ENCODE assay signal across 8 mouse cellular contexts in the genomic region with DNA sequence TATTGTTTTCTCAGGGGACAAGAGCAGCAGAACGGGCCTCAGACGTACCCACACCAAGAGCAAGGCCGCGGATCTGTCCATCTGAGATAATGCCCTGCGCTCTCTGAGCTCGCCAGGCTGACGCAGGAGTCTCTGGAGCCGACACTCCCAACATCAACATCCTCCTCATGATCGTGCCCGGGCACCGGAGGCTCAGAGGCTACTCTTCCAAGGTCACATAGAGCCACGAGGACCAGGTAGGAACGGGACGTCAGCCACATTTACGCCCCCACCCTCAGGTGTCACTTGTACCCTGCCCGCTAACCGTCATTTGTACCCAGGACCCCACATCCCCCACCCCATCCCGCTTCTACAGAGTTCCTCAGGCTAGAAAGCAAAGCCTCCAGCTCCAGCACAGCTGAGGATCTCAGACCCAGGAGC. TPM values are rescaled to one million over a fixed set of nuclear protein-coding genes. Genes with fewer than 3 reads are reported as not detected.
DNase-seq lines count a peak whose midpoint lies in the region; ATAC-seq and TF ChIP-seq lines count a peak whose summit lies in the region.

No protein-coding gene starts in this region.

- under 1% methylated on average over 18 of the region's 18 CpGs for WGBS in heart, embryonic 11.5 days (ENCODE audit: insufficient replicate concordance)
- 0% methylated on average over 14 of the region's 18 CpGs for WGBS in embryonic facial prominence, embryonic 14.5 days
- WGBS in kidney, embryonic 16.5 days: under 1% methylated on average over 18 of the region's 18 CpGs
- under 1% methylated on average over 18 of the region's 18 CpGs for WGBS in stomach, embryonic 16.5 days

- intact Hi-C loops in heart, postnatal 36 days (cut with DNase I): no loop called here

- no peaks in the 10 kb centered on the region; the same call in 1 of the 2 replicates for H3K36me3 ChIP-seq in heart, embryonic 11.5 days (ENCODE audit: control insufficient read depth, insufficient read depth, low read length)
- H3K36me3 ChIP-seq in E14TG2a.4 (ENCODE audit: insufficient read depth, low read length): peaks cover 44% of the 10 kb centered on the region
- peaks cover 15% of the 10 kb centered on the region; the same call in 1 of the 2 replicates for H3K36me3 ChIP-seq in embryonic facial prominence, embryonic 14.5 days (ENCODE audit: control insufficient read depth, insufficient read depth, low read length)
- no peaks in the 10 kb centered on the region for H3K36me3 ChIP-seq in kidney, embryonic 16.5 days (ENCODE audit: insufficient read depth, low read length)
- no peaks in the 10 kb centered on the region for H3K36me3 ChIP-seq in stomach, embryonic 16.5 days (ENCODE audit: control insufficient read depth, insufficient read depth, low read length)

- peaks cover 28% of the 10 kb centered on the region for H3K4me1 ChIP-seq in heart, embryonic 11.5 days (ENCODE audit: control insufficient read depth, insufficient read depth, low read length)
- peaks cover 64% of the 10 kb centered on the region for H3K4me1 ChIP-seq in E14TG2a.4 (replicated peaks; ENCODE audit: low read depth, low read length)
- H3K4me1 ChIP-seq in embryonic facial prominence, embryonic 14.5 days (ENCODE audit: control insufficient read depth, insufficient read depth, low read length): peaks cover 16% of the 10 kb centered on the region
- H3K4me1 ChIP-seq in kidney, embryonic 16.5 days (ENCODE audit: insufficient read depth, low read length): peaks cover 13% of the 10 kb centered on the region
- H3K4me1 ChIP-seq in stomach, embryonic 16.5 days (ENCODE audit: control insufficient read depth, insufficient read depth, low read length): peaks cover 10% of the 10 kb centered on the region

- H3K4me3 ChIP-seq in heart, embryonic 11.5 days (ENCODE audit: low read depth, low read length): peak overlapping the region; percentile 84
- H3K4me3 ChIP-seq in E14TG2a.4 (replicated peaks; ENCODE audit: low read length): peak overlapping the region; percentile 93
- peak overlapping the region; percentile 53 for H3K4me3 ChIP-seq in embryonic facial prominence, embryonic 14.5 days (ENCODE audit: low read depth, low read length)
- peak overlapping the region; percentile 78 for H3K4me3 ChIP-seq in kidney, embryonic 16.5 days (ENCODE audit: low read length)
- peak overlapping the region; percentile 79 for H3K4me3 ChIP-seq in stomach, embryonic 16.5 days (replicated peaks; ENCODE audit: low read length)

- no peaks in the 10 kb centered on the region for H3K9me3 ChIP-seq in heart, embryonic 11.5 days (replicated peaks; ENCODE audit: control insufficient read depth, low read length)
- no peaks in the 10 kb centered on the region for H3K9me3 ChIP-seq in E14TG2a.4 (ENCODE audit: low read length)
- H3K9me3 ChIP-seq in embryonic facial prominence, embryonic 14.5 days (ENCODE audit: control insufficient read depth, low read length): no peaks in the 10 kb centered on the region
- peaks cover under 1% of the 10 kb centered on the region; the same call in 1 of the 2 replicates for H3K9me3 ChIP-seq in kidney, embryonic 16.5 days (ENCODE audit: low read length)
- no peaks in the 10 kb centered on the region for H3K9me3 ChIP-seq in stomach, embryonic 16.5 days (replicated peaks; ENCODE audit: control insufficient read depth, low read length)

- peak overlapping the region; percentile 91 for H3K9ac ChIP-seq in heart, embryonic 11.5 days (ENCODE audit: low read depth, low read length)
- H3K9ac ChIP-seq in embryonic facial prominence, embryonic 14.5 days (ENCODE audit: low read depth, low read length): peak overlapping the region; percentile 66
- peak overlapping the region; percentile 91 for H3K9ac ChIP-seq in kidney, embryonic 16.5 days (replicated peaks; ENCODE audit: low read length)
- H3K9ac ChIP-seq in stomach, embryonic 16.5 days (ENCODE audit: low read length): peak overlapping the region; percentile 89

- peak overlapping the region; percentile 92 for H3K27ac ChIP-seq in heart, embryonic 11.5 days (ENCODE audit: low read depth, low read length)
- H3K27ac ChIP-seq in embryonic facial prominence, embryonic 14.5 days (replicated peaks; ENCODE audit: low read depth, low read length): peak overlapping the region; percentile 40
- peak overlapping the region; percentile 85 for H3K27ac ChIP-seq in kidney, embryonic 16.5 days (ENCODE audit: low read length)
- H3K27ac ChIP-seq in stomach, embryonic 16.5 days (ENCODE audit: low read length): peak overlapping the region; percentile 81

- no peak for DNase-seq in heart, postnatal 36 days
- peak; percentile 45 for DNase-seq in embryonic facial prominence, embryonic 14.5 days (ENCODE audit: low spot score)
- DNase-seq in lung, postnatal 4 days: peak; percentile 62 to 63
- DNase-seq in urinary bladder, postnatal 36 days (ENCODE audit: low spot score in 2 of 2): no peak

- peak; percentile 70 for ATAC-seq in heart, embryonic 11.5 days (replicated peaks; ENCODE audit: insufficient number of reproducible peaks, low FRiP score, low TSS enrichment)
- peak; percentile 28 for ATAC-seq in embryonic facial prominence, embryonic 14.5 days (ENCODE audit: low read depth)
- ATAC-seq in kidney, embryonic 16.5 days (ENCODE audit: low FRiP score, low TSS enrichment): peak; percentile 50
- ATAC-seq in stomach, embryonic 16.5 days (ENCODE audit: insufficient read depth, low FRiP score): peak; percentile 48

- H3K27me3 ChIP-seq in heart, embryonic 11.5 days (ENCODE audit: control insufficient read depth, insufficient read depth, low read length): no peaks in the 10 kb centered on the region
- H3K27me3 ChIP-seq in E14TG2a.4 (ENCODE audit: insufficient read depth, low read length): no peaks in the 10 kb centered on the region
- no peaks in the 10 kb centered on the region for H3K27me3 ChIP-seq in embryonic facial prominence, embryonic 14.5 days (replicated peaks; ENCODE audit: control insufficient read depth, insufficient read depth, low read length)
- H3K27me3 ChIP-seq in kidney, embryonic 16.5 days (ENCODE audit: insufficient read depth, low read length): no peaks in the 10 kb centered on the region
- no peaks in the 10 kb centered on the region; the same call in 1 of the 2 replicates for H3K27me3 ChIP-seq in stomach, embryonic 16.5 days (ENCODE audit: control insufficient read depth, insufficient read depth, low read length)

- no peak for TF ChIP-seq CTCF in E14TG2a.4 (conservative IDR thresholded peaks at IDR 0.05; ENCODE audit: low read length)

- H3K4me2 ChIP-seq in heart, embryonic 11.5 days: peak overlapping the region; percentile 91
- peak overlapping the region; percentile 94 for H3K4me2 ChIP-seq in embryonic facial prominence, embryonic 14.5 days (ENCODE audit: low read depth, low read length)
- peak overlapping the region; percentile 87 for H3K4me2 ChIP-seq in kidney, embryonic 16.5 days (replicated peaks; ENCODE audit: low read depth, low read length)
- peak overlapping the region; percentile 81 for H3K4me2 ChIP-seq in stomach, embryonic 16.5 days (ENCODE audit: low read depth, low read length)

RNA-seq across cellular contexts. Expression of a gene that starts 0.4 kb away (rescaled TPM):
- 83.0 and 83.4 TPM in 2 replicates for polyA plus RNA-seq in heart, embryonic 11.5 days (2014; fragmentation: Nextera tagmentation; extraction: Ambion mirVana)
- total RNA-seq in heart, postnatal 36 days (2021): 10 to 100 TPM in 1 of 2 experiments, 1 to 10 TPM in 1; 9.7 to 12.8 TPM
- polyA plus RNA-seq in embryonic facial prominence, embryonic 14.5 days (2014; fragmentation: Nextera tagmentation; extraction: Ambion mirVana): 64.6 and 69.4 TPM in 2 replicates
- polyA plus RNA-seq in kidney, embryonic 16.5 days (2015; fragmentation: Nextera tagmentation; extraction: Ambion mirVana): 98.2 and 101 TPM in 2 replicates
- polyA plus RNA-seq in stomach, embryonic 16.5 days (2015; fragmentation: Nextera tagmentation; extraction: Ambion mirVana): 73.0 and 78.4 TPM in 2 replicates

RNA-seq across cellular contexts. Expression of a gene that starts 20.4 kb away (rescaled TPM):
- 4.1 and 4.6 TPM in 2 replicates for polyA plus RNA-seq in heart, embryonic 11.5 days (2014; fragmentation: Nextera tagmentation; extraction: Ambion mirVana)
- total RNA-seq in heart, postnatal 36 days (2021): 10 to 100 TPM; 85.1 to 86.2 TPM
- 10.4 and 10.6 TPM in 2 replicates for polyA plus RNA-seq in embryonic facial prominence, embryonic 14.5 days (2014; fragmentation: Nextera tagmentation; extraction: Ambion mirVana)
- 9.7 and 10.1 TPM in 2 replicates for polyA plus RNA-seq in kidney, embryonic 16.5 days (2015; fragmentation: Nextera tagmentation; extraction: Ambion mirVana)
- 9.2 and 10.4 TPM in 2 replicates for polyA plus RNA-seq in stomach, embryonic 16.5 days (2015; fragmentation: Nextera tagmentation; extraction: Ambion mirVana)

RNA-seq across cellular contexts. Expression of a gene that starts 26.2 kb away (rescaled TPM):
- polyA plus RNA-seq in heart, embryonic 11.5 days (2014; fragmentation: Nextera tagmentation; extraction: Ambion mirVana): not detected in 2 replicates
- total RNA-seq in heart, postnatal 36 days (2021): not detected
- polyA plus RNA-seq in embryonic facial prominence, embryonic 14.5 days (2014; fragmentation: Nextera tagmentation; extraction: Ambion mirVana): not detected in 2 replicates
- polyA plus RNA-seq in kidney, embryonic 16.5 days (2015; fragmentation: Nextera tagmentation; extraction: Ambion mirVana): not detected in 2 replicates
- not detected in 2 replicates for polyA plus RNA-seq in stomach, embryonic 16.5 days (2015; fragmentation: Nextera tagmentation; extraction: Ambion mirVana)

RNA-seq across cellular contexts. Expression of a gene that starts 27.2 kb away (rescaled TPM):
- 41.1 and 41.8 TPM in 2 replicates for polyA plus RNA-seq in heart, embryonic 11.5 days (2014; fragmentation: Nextera tagmentation; extraction: Ambion mirVana)
- total RNA-seq in heart, postnatal 36 days (2021): 1 to 10 TPM; 6.1 to 7.0 TPM
- polyA plus RNA-seq in embryonic facial prominence, embryonic 14.5 days (2014; fragmentation: Nextera tagmentation; extraction: Ambion mirVana): 51.2 and 60.8 TPM in 2 replicates
- polyA plus RNA-seq in kidney, embryonic 16.5 days (2015; fragmentation: Nextera tagmentation; extraction: Ambion mirVana): 73.8 and 87.0 TPM in 2 replicates
- polyA plus RNA-seq in stomach, embryonic 16.5 days (2015; fragmentation: Nextera tagmentation; extraction: Ambion mirVana): 72.3 and 72.8 TPM in 2 replicates

RNA-seq across cellular contexts. Expression of a gene that starts 27.6 kb away (rescaled TPM):
- polyA plus RNA-seq in heart, embryonic 11.5 days (2014; fragmentation: Nextera tagmentation; extraction: Ambion mirVana): 1.2 and 1.7 TPM in 2 replicates
- 1 to 10 TPM; 5.7 to 6.2 TPM for total RNA-seq in heart, postnatal 36 days (2021)
- 5.5 and 9.9 TPM in 2 replicates for polyA plus RNA-seq in embryonic facial prominence, embryonic 14.5 days (2014; fragmentation: Nextera tagmentation; extraction: Ambion mirVana)
- polyA plus RNA-seq in kidney, embryonic 16.5 days (2015; fragmentation: Nextera tagmentation; extraction: Ambion mirVana): 3.3 and 4.7 TPM in 2 replicates
- 3.6 and 4.8 TPM in 2 replicates for polyA plus RNA-seq in stomach, embryonic 16.5 days (2015; fragmentation: Nextera tagmentation; extraction: Ambion mirVana)

Comparison
In these comparisons a context has a peak if more than half of its experiments do, and no peak if none do; other contexts are left out.
1. H3K27ac ChIP-seq: peak in every context shown above with its lines; median percentile 92 in heart, embryonic 11.5 days; 85 in kidney, embryonic 16.5 days; 81 in stomach, embryonic 16.5 days; 40 in embryonic facial prominence, embryonic 14.5 days.
2. DNase-seq: peak in embryonic facial prominence, embryonic 14.5 days (single experiment) and lung, postnatal 4 days (2 of 2); none in heart, postnatal 36 days (0 of 2) and urinary bladder, postnatal 36 days (0 of 2).
3. Peak in every context shown above with its lines, with median percentiles within 50 percentile points of each other: ATAC-seq, H3K4me2 ChIP-seq, H3K4me3 ChIP-seq and H3K9ac ChIP-seq.